Mouse (Mus musculus) intestine, postnatal 0 days (tissue): ENCODE measurements around the gene Rab3a. TPM values are rescaled to one million over a fixed set of nuclear protein-coding genes. Genes with fewer than 3 reads are reported as not detected.

Source experiments
- ATAC-seq: fragments of 200-750 bp; cut with Nextera tagmentation; 2 replicates; pipeline ENCODE4 v1.8.0; 2017; ENCODE audit warnings: mild to moderate bottlenecking, moderate TSS enrichment, moderate library complexity
- H3K27ac ChIP-seq: fragments of 300-500 bp; sonication (generic); 2 replicates; pipeline ENCODE4 v1.5.1; 2014; ENCODE audit warnings: mild to moderate bottlenecking, low read depth, low read length, moderate library complexity
- H3K27me3 ChIP-seq: fragments of 300-500 bp; sonication (generic); replicated peaks from 2 replicates; pipeline ENCODE4 v1.6.1; 2014; ENCODE audit warnings: low read length, mixed read lengths; ENCODE audit not compliant: control insufficient read depth, insufficient read depth
- H3K36me3 ChIP-seq: fragments of 300-500 bp; sonication (generic); 2 replicates; pipeline ENCODE4 v1.6.1; 2014; ENCODE audit warnings: mild to moderate bottlenecking, moderate library complexity; ENCODE audit not compliant: control insufficient read depth, insufficient read depth
- H3K4me1 ChIP-seq: fragments of 300-500 bp; sonication (generic); replicated peaks from 2 replicates; pipeline ENCODE4 v1.6.1; 2014; ENCODE audit warnings: antibody characterized with exemption, low read length, mixed read lengths; ENCODE audit not compliant: control insufficient read depth, insufficient read depth
- H3K4me2 ChIP-seq: fragments of 300-500 bp; sonication (generic); replicated peaks from 2 replicates; pipeline ENCODE4 v1.6.1; 2014; ENCODE audit warnings: low read depth, mild to moderate bottlenecking, moderate library complexity
- H3K4me3 ChIP-seq: fragments of 300-500 bp; sonication (generic); 2 replicates; pipeline ENCODE4 v1.5.1; 2014; ENCODE audit warnings: low read depth, low read length
- H3K9ac ChIP-seq: fragments of 300-500 bp; sonication (generic); 2 replicates; pipeline ENCODE4 v1.6.1; 2014; ENCODE audit warnings: mild to moderate bottlenecking, low read depth, low read length
- H3K9me3 ChIP-seq: fragments of 300-500 bp; sonication (generic); 2 replicates; pipeline ENCODE4 v1.6.1; 2016; ENCODE audit warnings: mixed run types; ENCODE audit not compliant: control insufficient read depth
- CTCF ChIP-seq: sonication (generic); IDR thresholded peaks from 2 replicates; pipeline ENCODE4 v1.5.1; 2016; ENCODE audit warnings: low read depth, mild to moderate bottlenecking, control low read depth, antibody characterized with exemption, moderate library complexity
- WGBS: fragments of 180-500 bp; shearing (Covaris S2); extraction: QIAGEN DNeasy Blood & Tissue Kit; methylation state at CpG from one replicate; pipeline ENCODE4 v1.1.7; 2014; 5-methylcytosine and 5-hydroxymethylcytosine counted together
- polyA plus RNA-seq: library from polyadenylated mRNA; unstranded; fragments of >200 nt; fragmentation: Nextera tagmentation; extraction: Ambion mirVana; gene quantifications from 2 replicates; pipeline ENCODE4 v1.2.1, GENCODE M21; 2015

Gene Rab3a
- polyA plus RNA-seq, 1 experiment from 2014 or later, result 18.8 TPM

GRCm38 (mm10) chr8:70765838-70766570 lies 11.5 kb downstream of the Rab3a start:
- H3K27ac ChIP-seq, result peak overlapping the region; percentile 96; the same call in 1 of the 2 replicates
- ATAC-seq, result no peak
- peaks cover 42% of the 10 kb centered on the region for H3K36me3 ChIP-seq
- H3K9ac ChIP-seq, result peak overlapping the region; percentile 45
- H3K27me3 ChIP-seq, result no peaks in the 10 kb centered on the region
- peak overlapping the region; percentile 78 for H3K4me2 ChIP-seq
- H3K9me3 ChIP-seq, result no peaks in the 10 kb centered on the region
- H3K4me3 ChIP-seq, result peak overlapping the region; percentile 53
- 2% methylated on average over 34 of the region's 34 CpGs for WGBS
- no peak for TF ChIP-seq CTCF
- H3K4me1 ChIP-seq, result 0 out of 2 replicates have a peak, but pooled peaks cover 6% of the 10 kb centered on the region

DNA sequence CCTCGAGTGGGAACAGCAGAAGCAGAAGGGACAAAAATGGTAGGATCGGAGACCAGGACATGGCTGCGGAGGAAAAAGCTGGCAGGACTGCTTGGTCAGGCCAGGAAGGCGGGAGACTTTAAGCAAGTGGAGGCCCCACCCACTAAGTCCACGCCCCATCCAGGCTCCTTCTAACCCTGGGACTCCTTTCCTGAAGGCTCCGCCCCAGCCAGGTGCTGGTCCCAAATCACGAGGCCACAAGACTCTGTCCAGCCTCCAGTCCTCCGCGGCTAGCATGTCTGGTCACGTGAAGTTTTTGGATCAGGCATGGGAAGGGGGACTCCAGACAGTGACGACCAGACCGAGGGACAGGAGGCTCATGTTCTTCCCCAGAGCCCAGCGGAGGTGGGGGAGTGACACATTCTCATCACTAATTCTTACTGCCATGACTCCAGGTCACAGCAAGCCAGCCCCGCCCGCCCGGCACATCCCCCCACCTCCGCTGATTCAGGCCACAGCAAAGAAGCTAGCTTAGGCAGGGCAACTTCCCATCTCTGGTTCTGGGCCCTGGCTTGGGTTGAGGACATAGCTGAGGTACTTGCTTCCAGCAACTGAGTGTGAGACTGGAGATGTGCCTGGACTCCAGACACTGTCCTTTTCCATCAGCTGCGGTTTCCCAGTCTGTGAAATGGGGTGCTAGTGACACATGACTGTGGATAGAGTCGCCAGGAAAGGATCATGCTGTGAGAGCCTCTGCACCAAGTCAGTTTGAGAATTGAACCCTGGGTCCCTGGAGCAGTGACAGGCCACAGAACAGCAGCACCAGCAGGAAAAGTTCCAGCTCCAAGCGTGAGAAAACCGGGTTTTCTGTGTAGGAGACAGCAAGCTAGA lies 12.3 kb downstream of the Rab3a start:
- H3K27me3 ChIP-seq, result no peaks in the 10 kb centered on the region
- H3K4me2 ChIP-seq, result peak overlapping the region; percentile 78
- H3K4me1 ChIP-seq, result 0 out of 2 replicates have a peak, but pooled peaks cover 6% of the 10 kb centered on the region
- WGBS, result 14% methylated on average over 21 of the region's 21 CpGs
- H3K27ac ChIP-seq, result peak overlapping the region; percentile 5; the same call in 1 of the 2 replicates
- H3K9ac ChIP-seq, result peak overlapping the region; percentile 45
- H3K36me3 ChIP-seq, result peaks cover 50% of the 10 kb centered on the region
- no peaks in the 10 kb centered on the region for H3K9me3 ChIP-seq
- TF ChIP-seq CTCF, result no peak
- ATAC-seq, result peak; percentile 39
- H3K4me3 ChIP-seq, result peak overlapping the region; percentile 53

DNA sequence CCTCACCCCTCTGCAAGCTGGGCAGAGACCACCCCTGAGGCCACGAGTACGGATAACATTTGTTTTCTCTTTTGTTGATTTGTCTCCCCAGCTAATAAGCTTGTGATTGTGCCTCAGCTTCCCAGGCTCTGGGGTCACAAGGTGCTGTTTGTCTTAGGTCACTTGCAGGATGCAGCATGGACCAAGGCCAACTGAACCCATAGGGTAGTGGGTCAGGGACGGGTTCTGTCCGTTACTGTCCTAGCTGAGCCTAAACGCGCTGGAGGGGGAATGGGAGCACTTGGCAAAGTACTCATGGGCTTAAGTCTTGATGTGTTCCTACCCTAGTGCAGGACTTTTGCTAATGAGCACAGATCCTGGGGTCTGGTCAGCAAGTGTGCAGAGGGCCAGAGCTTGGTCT lies 13.0 kb downstream of the Rab3a start:
- ATAC-seq, result no peak
- WGBS, result 85% methylated on average over 6 of the region's 6 CpGs
- Histone ChIP-seq H3K9ac (no peak overlapping the region), H3K4me1 (0 out of 2 replicates have a peak, but pooled peaks cover 6% of the 10 kb centered on the region), H3K4me3 (no peak overlapping the region), H3K27ac (no peak overlapping the region), H3K36me3 (peaks cover 57% of the 10 kb centered on the region), H3K9me3 (no peaks in the 10 kb centered on the region), H3K4me2 (no peak overlapping the region), H3K27me3 (no peaks in the 10 kb centered on the region)
- TF ChIP-seq CTCF, result no peak

DNA sequence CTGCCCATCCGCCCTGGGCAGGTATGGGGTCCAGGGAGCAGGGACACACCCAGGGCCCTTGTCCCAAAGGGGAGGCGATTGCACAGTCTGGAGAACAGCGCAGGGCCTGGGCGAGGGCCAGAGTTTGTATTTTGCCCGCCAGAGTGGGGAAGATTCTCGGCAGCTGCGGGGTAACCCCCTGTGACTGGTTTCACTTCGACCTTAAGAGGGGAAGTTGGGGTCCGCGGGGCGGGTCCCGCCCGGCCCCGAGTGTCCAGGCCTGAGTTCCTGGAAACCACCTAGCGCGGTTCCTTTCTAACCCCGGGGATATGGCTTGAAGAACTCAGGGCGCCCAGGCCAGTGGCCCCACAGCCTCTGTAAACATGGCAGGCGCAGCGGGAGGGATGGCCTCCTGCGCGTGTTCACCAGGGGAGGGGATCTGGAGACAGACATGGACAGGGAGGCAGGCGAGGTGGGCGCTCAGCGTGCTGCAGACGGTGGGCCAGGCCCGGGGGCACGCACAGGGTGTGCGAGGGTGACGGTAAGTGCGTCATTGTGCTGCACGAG lies 13.8 kb downstream of the Rab3a start:
- no peak overlapping the region; the same call in 1 of the 2 replicates for H3K27ac ChIP-seq
- no peak for ATAC-seq

DNA sequence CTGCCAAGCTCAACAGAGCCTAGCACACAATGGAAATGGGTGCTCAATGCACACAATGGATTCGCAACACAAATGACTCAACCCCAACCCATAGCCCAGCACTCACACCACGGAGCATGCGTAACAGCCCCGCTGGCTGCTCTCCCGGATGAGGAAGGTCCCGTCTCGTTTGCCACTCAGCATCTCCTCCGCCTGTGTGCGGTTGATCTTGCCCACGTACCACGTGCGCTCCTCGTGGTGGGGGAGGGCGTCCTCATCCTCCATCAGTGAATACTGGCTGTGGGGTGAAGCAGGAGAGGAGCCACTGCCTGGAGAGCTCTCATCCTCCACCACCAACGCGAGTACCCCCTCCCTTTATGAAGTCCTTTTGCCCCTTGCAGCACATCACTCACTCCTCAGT lies 14.5 kb downstream of the Rab3a start:
- Histone ChIP-seq H3K36me3 (peaks cover 50% of the 10 kb centered on the region), H3K9me3 (no peaks in the 10 kb centered on the region), H3K9ac (no peak overlapping the region), H3K4me3 (no peak overlapping the region), H3K4me2 (no peak overlapping the region), H3K27me3 (no peaks in the 10 kb centered on the region), H3K4me1 (peaks cover 15% of the 10 kb centered on the region; the same call in 1 of the 2 replicates), H3K27ac (no peak overlapping the region)
- no peak for TF ChIP-seq CTCF
- 84% methylated on average over 16 of the region's 16 CpGs for WGBS
- no peak for ATAC-seq

More for the DNA sequence above, 13.8 kb downstream of the Rab3a start:
- no peak overlapping the region for H3K4me2 ChIP-seq
- H3K9me3 ChIP-seq, result no peaks in the 10 kb centered on the region
- TF ChIP-seq CTCF, result no peak
- no peaks in the 10 kb centered on the region for H3K27me3 ChIP-seq
- peaks cover 53% of the 10 kb centered on the region for H3K36me3 ChIP-seq
- H3K4me1 ChIP-seq, result peaks cover 8% of the 10 kb centered on the region; the same call in 1 of the 2 replicates
- H3K9ac ChIP-seq, result no peak overlapping the region
- 92% methylated on average over 32 of the region's 32 CpGs for WGBS
- no peak overlapping the region for H3K4me3 ChIP-seq

DNA sequence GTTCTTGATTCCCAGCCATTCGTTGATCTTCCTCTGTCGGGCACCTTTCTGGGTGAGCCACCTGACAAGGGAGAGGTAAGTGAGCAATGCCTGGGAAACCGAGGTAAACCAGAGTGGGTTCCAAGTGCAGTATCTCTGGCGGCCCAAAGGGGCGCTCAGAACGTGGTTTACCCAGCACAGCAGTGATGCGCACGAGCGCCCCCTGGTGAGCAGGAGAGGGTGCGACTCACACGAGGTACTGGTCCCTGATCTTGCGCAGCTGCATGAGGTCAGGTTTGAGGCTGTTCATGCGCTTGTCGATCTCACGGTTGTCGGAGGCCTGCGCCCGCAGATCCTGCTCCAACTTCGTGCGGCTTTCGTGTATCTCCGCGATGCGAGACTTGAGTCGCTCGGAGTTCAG lies 14.9 kb downstream of the Rab3a start:
- peak; percentile 52; the same call in 1 of the 2 replicates for ATAC-seq
- Histone ChIP-seq H3K4me2 (no peak overlapping the region), H3K36me3 (peaks cover 50% of the 10 kb centered on the region), H3K4me1 (peaks cover 19% of the 10 kb centered on the region; the same call in 1 of the 2 replicates), H3K4me3 (no peak overlapping the region), H3K9ac (no peak overlapping the region), H3K27me3 (no peaks in the 10 kb centered on the region), H3K27ac (no peak overlapping the region), H3K9me3 (no peaks in the 10 kb centered on the region)
- WGBS, result 6% methylated on average over 26 of the region's 26 CpGs
- TF ChIP-seq CTCF, result peak; percentile 100
